Mouse (Mus musculus) fibroblast of lung, adult 2 months (primary cell): Measurements from ENCODE around the gene Aup1.

Experiments
- DNase-seq: peaks from one replicate; pipeline ENCODE4 v3.0.0-alpha.2; 2011; ENCODE audit warnings: low read depth

The Aup1 gene

DNA sequence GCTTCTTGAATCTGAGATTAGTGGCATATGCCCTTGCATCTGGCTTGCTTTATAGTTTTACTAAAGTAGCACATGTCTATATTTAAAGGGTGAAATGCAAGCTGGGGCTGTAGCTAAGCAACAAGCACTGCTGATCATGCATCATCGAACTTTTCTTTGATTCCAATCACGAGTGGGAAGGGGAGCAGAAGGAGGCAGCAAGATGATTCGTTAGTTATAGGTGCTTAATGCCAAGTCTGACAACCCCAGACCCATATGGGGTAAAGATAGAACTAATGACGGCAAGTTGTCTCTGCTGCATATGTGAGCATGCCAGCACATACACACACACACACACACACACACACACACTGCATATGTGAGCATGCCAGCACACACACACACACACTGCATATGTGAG, 49.8 kb downstream of the Aup1 start:
- no peak for DNase-seq
